Mouse (Mus musculus): Measurements from ENCODE around the gene Nhsl2. TPM values are rescaled to one million over a fixed set of nuclear protein-coding genes. Genes with fewer than 3 reads are reported as not detected.
"Not testable (repeated sequence)": the region's sequence is repeated elsewhere in the genome, so short reads cannot be mapped to it uniquely, and the experiment has no call there.

The Nhsl2 gene
- total RNA-seq (2014; rRNA removed) (0.46 and 0.54 TPM in 2 replicates), polyA plus RNA-seq (2012; rRNA removed) (0.15 and 0.27 TPM in 2 replicates)

DNA sequence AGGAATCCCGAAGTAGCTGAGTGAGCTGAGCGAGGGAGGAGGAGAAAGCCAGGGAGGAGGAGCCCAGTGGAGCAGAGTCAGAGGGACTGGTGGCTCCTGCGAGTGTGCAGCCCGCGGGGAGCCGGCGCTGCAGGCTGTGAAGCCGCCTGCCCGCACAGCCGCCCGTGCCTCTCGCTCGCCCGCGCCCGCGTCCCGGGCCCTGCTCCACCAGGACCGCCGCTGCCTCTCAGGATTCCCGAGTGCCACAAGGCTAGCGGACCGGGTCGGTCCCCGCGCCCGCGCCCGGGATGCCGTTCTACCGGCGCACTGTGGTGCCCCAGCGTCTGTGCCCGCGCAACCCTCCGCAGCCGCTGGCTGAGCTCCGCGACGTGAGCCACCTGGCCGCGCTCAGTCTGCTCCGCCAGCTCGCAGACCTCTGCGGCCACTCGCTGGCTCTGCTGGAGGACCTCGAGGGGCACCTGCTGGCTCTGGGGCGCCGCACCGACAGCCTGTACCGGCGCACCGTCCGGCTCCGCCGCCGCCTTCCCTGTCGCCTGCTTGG is at the start of gene Nhsl2:
TSS of gene Nhsl2 (plus strand) at position 105 of the 541 bp plus-strand sequence.
- peak; percentile 6 for DNase-seq (ENCODE audit: extremely low read depth, low read depth, low spot score)
- TF ChIP-seq POLR2A (IDR thresholded peaks at IDR 0.05; ENCODE audit: extremely low read depth, insufficient read depth, low read length) (no peak), CTCF (IDR thresholded peaks at IDR 0.05; ENCODE audit: low read depth, low read length) (no peak)

DNA sequence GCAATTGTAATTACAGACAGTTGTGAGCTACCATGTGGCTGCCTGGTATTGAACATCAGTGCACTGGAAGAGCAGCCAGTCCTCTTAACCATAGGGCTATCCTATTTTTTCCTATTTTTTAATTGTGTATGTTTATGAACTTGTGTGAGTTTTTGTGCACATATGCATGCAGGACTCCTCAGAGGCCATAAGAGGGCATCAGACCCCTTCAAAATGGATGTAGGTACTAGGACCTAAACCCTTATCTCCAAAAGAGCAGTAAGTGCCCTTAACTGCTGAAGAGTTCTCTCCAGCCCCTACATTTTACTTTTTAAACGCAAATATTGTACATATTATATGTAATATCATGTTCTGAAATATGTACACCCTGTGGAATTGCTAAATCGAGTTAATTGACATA is 43.7 kb upstream of the Nhsl2 start:
- DNase-seq (ENCODE audit: extremely low read depth, low read depth, low spot score) = peak; percentile 19
- no peak overlapping the region for H3K4me3 ChIP-seq (ENCODE audit: insufficient read depth, low read depth, low read length)
- no peaks in the 10 kb centered on the region for H3K4me1 ChIP-seq (ENCODE audit: control insufficient read depth, insufficient read depth, low read length)
- no peaks in the 10 kb centered on the region for H3K36me3 ChIP-seq (ENCODE audit: control insufficient read depth, insufficient read depth, low read length)
- 33% methylated on average over 2 of the region's 2 CpGs for WGBS
- H3K27ac ChIP-seq (replicated peaks; ENCODE audit: insufficient read depth, low read depth, low read length) = no peak overlapping the region
- no peaks in the 10 kb centered on the region for H3K79me2 ChIP-seq (ENCODE audit: control insufficient read depth, insufficient read depth, low read length)
- no peaks in the 10 kb centered on the region for H3K27me3 ChIP-seq (ENCODE audit: control insufficient read depth, insufficient read depth, low read length)
- TF ChIP-seq CTCF (IDR thresholded peaks at IDR 0.05; ENCODE audit: low read depth, low read length) (no peak), POLR2A (IDR thresholded peaks at IDR 0.05; ENCODE audit: extremely low read depth, insufficient read depth, low read length) (no peak)
- H3K9ac ChIP-seq (ENCODE audit: low read depth, low read length) = no peak overlapping the region

More for the DNA sequence above, at the start of gene Nhsl2:
- Histone ChIP-seq H3K27me3 (ENCODE audit: control insufficient read depth, insufficient read depth, low read length) (peaks cover 11% of the 10 kb centered on the region), H3K4me1 (ENCODE audit: control insufficient read depth, insufficient read depth, low read length) (no peaks in the 10 kb centered on the region), H3K27ac (replicated peaks; ENCODE audit: insufficient read depth, low read depth, low read length) (no peak within 1 kb of the TSS), H3K4me3 (ENCODE audit: insufficient read depth, low read depth, low read length) (peak within 1 kb of the TSS; percentile 61; the same call in 1 of the 2 replicates), H3K36me3 (ENCODE audit: control insufficient read depth, insufficient read depth, low read length) (no peaks in the 10 kb centered on the region), H3K79me2 (ENCODE audit: control insufficient read depth, insufficient read depth, low read length) (no peaks in the 10 kb centered on the region), H3K9ac (ENCODE audit: low read depth, low read length) (peak within 1 kb of the TSS; percentile 51; the same call in 1 of the 2 replicates)
- 1% methylated on average over 17 of the region's 58 CpGs for WGBS

DNA sequence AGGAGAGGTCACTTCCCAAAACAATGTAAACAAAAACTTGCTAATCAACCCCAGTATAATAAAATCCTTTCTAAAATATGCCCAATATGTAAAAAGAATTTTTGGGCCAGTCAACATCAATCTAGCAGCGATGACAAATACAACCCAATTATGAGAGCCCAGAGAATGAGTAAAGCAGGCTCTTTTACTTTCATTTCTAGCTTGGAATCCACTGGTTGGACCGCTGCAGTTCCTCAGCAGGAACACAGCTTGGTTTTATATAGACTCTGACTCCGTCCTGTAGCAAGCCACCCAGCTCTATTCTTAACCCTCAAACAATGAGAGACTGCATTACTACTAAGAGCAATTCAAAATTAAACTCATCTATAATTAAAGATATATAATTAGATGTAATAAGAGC is 37.4 kb upstream of the Nhsl2 start:
- WGBS = 69% methylated on average over 3 of the region's 3 CpGs
- no peak overlapping the region for H3K4me3 ChIP-seq (ENCODE audit: insufficient read depth, low read depth, low read length)
- H3K36me3 ChIP-seq (ENCODE audit: control insufficient read depth, insufficient read depth, low read length) = no peaks in the 10 kb centered on the region
- H3K79me2 ChIP-seq (ENCODE audit: control insufficient read depth, insufficient read depth, low read length) = no peaks in the 10 kb centered on the region
- H3K9ac ChIP-seq (ENCODE audit: low read depth, low read length) = no peak overlapping the region
- H3K27me3 ChIP-seq (ENCODE audit: control insufficient read depth, insufficient read depth, low read length) = no peaks in the 10 kb centered on the region
- peak; percentile 1 for DNase-seq (ENCODE audit: extremely low read depth, low read depth, low spot score)
- H3K4me1 ChIP-seq (ENCODE audit: control insufficient read depth, insufficient read depth, low read length) = no peaks in the 10 kb centered on the region
- no peak overlapping the region for H3K27ac ChIP-seq (replicated peaks; ENCODE audit: insufficient read depth, low read depth, low read length)
- TF ChIP-seq POLR2A (IDR thresholded peaks at IDR 0.05; ENCODE audit: extremely low read depth, insufficient read depth, low read length) = no peak
- no peak for TF ChIP-seq CTCF (IDR thresholded peaks at IDR 0.05; ENCODE audit: low read depth, low read length)

DNA sequence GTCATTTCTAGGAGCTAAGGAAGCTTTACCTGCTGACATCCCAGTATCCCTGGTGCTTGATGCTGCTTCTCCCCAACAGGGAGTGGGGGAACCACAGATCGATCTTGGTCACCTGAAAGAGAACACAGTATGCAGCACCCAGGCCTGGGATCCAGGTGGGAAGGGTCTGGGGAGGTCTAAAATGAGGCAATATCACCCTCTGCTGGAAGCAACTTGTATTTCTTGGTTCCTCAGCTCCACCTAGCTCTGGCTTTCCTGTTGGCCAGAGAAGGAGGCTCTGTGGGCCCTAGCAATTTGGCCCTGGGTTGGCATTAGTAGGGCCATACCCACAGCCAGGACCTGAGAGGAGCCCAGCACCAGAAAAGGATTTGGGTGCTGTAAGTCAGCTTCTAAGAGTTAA is 30.0 kb upstream of the Nhsl2 start:
- H3K79me2 ChIP-seq (ENCODE audit: control insufficient read depth, insufficient read depth, low read length) = no peaks in the 10 kb centered on the region
- TF ChIP-seq POLR2A (IDR thresholded peaks at IDR 0.05; ENCODE audit: extremely low read depth, insufficient read depth, low read length) (no peak), CTCF (IDR thresholded peaks at IDR 0.05; ENCODE audit: low read depth, low read length) (0 out of 2 replicates have a peak, but pooled peaks have one; percentile 14)
- 32% methylated on average over 1 of the region's 1 CpGs for WGBS
- H3K4me3 ChIP-seq (ENCODE audit: insufficient read depth, low read depth, low read length) = no peak overlapping the region
- H3K36me3 ChIP-seq (ENCODE audit: control insufficient read depth, insufficient read depth, low read length) = no peaks in the 10 kb centered on the region
- H3K4me1 ChIP-seq (ENCODE audit: control insufficient read depth, insufficient read depth, low read length) = no peaks in the 10 kb centered on the region
- no peaks in the 10 kb centered on the region for H3K27me3 ChIP-seq (ENCODE audit: control insufficient read depth, insufficient read depth, low read length)
- H3K9ac ChIP-seq (ENCODE audit: low read depth, low read length) = no peak overlapping the region
- no peak overlapping the region for H3K27ac ChIP-seq (replicated peaks; ENCODE audit: insufficient read depth, low read depth, low read length)
- no peak for DNase-seq (ENCODE audit: extremely low read depth, low read depth, low spot score)

DNA sequence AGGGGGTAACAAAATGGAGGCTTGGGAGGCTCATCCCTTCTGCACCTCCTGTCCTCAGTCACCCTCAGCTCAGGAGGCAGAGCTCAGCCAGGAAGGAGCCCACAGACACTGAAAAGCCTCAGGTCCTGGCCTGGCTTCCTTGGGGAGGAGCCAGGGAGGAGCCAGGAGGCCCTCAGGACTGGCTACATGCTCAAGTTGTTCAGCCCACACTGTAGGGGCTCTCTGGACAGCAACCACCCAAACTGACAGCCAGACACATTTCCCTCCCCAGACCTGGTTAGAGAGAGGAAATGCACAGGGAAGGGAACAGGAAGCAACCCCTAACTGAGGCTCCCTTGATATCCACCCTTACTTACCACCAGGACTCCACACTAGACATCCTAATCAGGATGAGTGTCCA is 29.2 kb upstream of the Nhsl2 start:
- not testable (repeated sequence) for H3K27me3 ChIP-seq (ENCODE audit: control insufficient read depth, insufficient read depth, low read length); H3K4me1 ChIP-seq (ENCODE audit: control insufficient read depth, insufficient read depth, low read length); H3K27ac ChIP-seq (replicated peaks; ENCODE audit: insufficient read depth, low read depth, low read length); H3K9ac ChIP-seq (ENCODE audit: low read depth, low read length); DNase-seq (ENCODE audit: extremely low read depth, low read depth, low spot score); H3K4me3 ChIP-seq (ENCODE audit: insufficient read depth, low read depth, low read length); H3K36me3 ChIP-seq (ENCODE audit: control insufficient read depth, insufficient read depth, low read length); H3K79me2 ChIP-seq (ENCODE audit: control insufficient read depth, insufficient read depth, low read length)

DNA sequence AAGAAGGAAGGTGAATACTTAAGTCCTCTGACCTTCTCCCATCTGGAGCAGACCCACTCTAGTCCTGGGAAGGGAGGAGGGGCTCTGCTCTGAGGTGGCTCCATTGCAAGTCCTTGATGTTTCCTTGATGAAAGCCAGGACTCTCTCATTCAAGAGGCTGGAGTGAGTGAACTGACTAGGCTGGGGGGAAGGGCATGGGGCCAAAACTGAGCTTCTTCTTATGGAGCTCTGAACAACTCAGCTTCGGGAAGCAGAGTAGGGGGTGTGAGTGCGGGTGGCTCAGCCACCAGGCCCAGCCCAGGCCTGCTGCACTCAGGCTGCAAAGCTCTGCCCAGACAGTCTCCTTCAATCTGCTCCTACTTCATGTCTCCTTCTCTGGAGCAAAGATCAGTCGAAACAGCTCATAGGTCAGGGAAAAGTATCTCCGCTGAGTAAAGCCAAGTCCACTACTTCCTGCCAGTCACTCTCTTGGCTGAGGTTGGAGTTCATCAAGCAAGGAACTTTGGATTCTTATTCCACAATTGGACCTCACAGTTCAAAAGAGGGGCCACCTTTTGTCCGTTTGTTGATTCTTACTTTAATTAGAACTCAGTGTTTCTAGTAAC is 1.9 kb upstream of the Nhsl2 start:
- Histone ChIP-seq H3K27me3 (ENCODE audit: control insufficient read depth, insufficient read depth, low read length) (peaks cover 11% of the 10 kb centered on the region), H3K79me2 (ENCODE audit: control insufficient read depth, insufficient read depth, low read length) (no peaks in the 10 kb centered on the region), H3K27ac (replicated peaks; ENCODE audit: insufficient read depth, low read depth, low read length) (no peak overlapping the region), H3K4me1 (ENCODE audit: control insufficient read depth, insufficient read depth, low read length) (no peaks in the 10 kb centered on the region), H3K36me3 (ENCODE audit: control insufficient read depth, insufficient read depth, low read length) (no peaks in the 10 kb centered on the region), H3K4me3 (ENCODE audit: insufficient read depth, low read depth, low read length) (no peak overlapping the region), H3K9ac (ENCODE audit: low read depth, low read length) (no peak overlapping the region)
- DNase-seq (ENCODE audit: extremely low read depth, low read depth, low spot score) = peak; percentile 9
- 71% methylated on average over 5 of the region's 5 CpGs for WGBS
- TF ChIP-seq POLR2A (IDR thresholded peaks at IDR 0.05; ENCODE audit: extremely low read depth, insufficient read depth, low read length) = no peak
- no peak for TF ChIP-seq CTCF (IDR thresholded peaks at IDR 0.05; ENCODE audit: low read depth, low read length)
